Mouse (Mus musculus) MEL (cell line): Measurements from ENCODE around the gene Gstp1. TPM values are rescaled to one million over a fixed set of nuclear protein-coding genes. Genes with fewer than 3 reads are reported as not detected.
A peak's percentile ranks its signal among the peaks of the same experiment; 100 is the strongest.

Experiments
- DNase-seq: peaks from one replicate; pipeline ENCODE4 v3.0.0; 2011; ENCODE audit warnings: low read depth, low spot score
- H3K27ac ChIP-seq: 2 replicates; pipeline ENCODE4 v1.5.1; 2012; ENCODE audit warnings: low read depth, mild to moderate bottlenecking, control low read depth, low read length, moderate library complexity; ENCODE audit not compliant: control insufficient read depth
- H3K27me3 ChIP-seq, 2 experiments: fragments of 150-350 bp in 1 of 2; sonication (generic) in 1 of 2; 2 replicates each; pipeline ENCODE4 v1.6.1; 2012; ENCODE audit warnings: low read length in 2 of 2, mild to moderate bottlenecking in 2 of 2, improper control_type of control experiment in 1 of 2, moderate library complexity in 1 of 2; ENCODE audit not compliant: insufficient read depth in 2 of 2, control insufficient read depth in 1 of 2
- H3K36me3 ChIP-seq, 2 experiments: 2 replicates each; pipeline ENCODE4 v1.6.1; 2012 to 2014; ENCODE audit warnings: low read length in 2 of 2, improper control_type of control experiment in 1 of 2, inconsistent platforms in 1 of 2, mild to moderate bottlenecking in 1 of 2; ENCODE audit not compliant: insufficient read depth in 2 of 2, control insufficient read depth in 1 of 2
- H3K4me1 ChIP-seq, 2 experiments: fragments of 150-350 bp in 1 of 2; sonication (generic) in 1 of 2; 2 replicates each; pipeline ENCODE4 v1.6.1; 2012; ENCODE audit warnings: low read length in 2 of 2, improper control_type of control experiment in 1 of 2, mild to moderate bottlenecking in 1 of 2; ENCODE audit not compliant: insufficient read depth in 2 of 2, control insufficient read depth in 1 of 2
- H3K4me3 ChIP-seq, 2 experiments: fragments of 150-350 bp in 1 of 2; sonication (generic) in 1 of 2; 2 replicates each; pipeline ENCODE4 v1.5.1; 2012; ENCODE audit warnings: low read depth in 2 of 2, low read length in 2 of 2, mild to moderate bottlenecking in 2 of 2, moderate library complexity in 2 of 2, control low read depth in 1 of 2, improper control_type of control experiment in 1 of 2; ENCODE audit not compliant: control insufficient read depth in 1 of 2, insufficient read depth in 1 of 2
- H3K79me2 ChIP-seq: 2 replicates; pipeline ENCODE4 v1.6.1; 2012; ENCODE audit warnings: mild to moderate bottlenecking, low read length, moderate library complexity; ENCODE audit not compliant: control insufficient read depth, poor library complexity, insufficient read depth
- H3K9ac ChIP-seq: 2 replicates; pipeline ENCODE4 v1.6.1; 2012; ENCODE audit warnings: low read depth, mild to moderate bottlenecking, control low read depth, low read length, moderate library complexity; ENCODE audit not compliant: control insufficient read depth, poor library complexity, severe bottlenecking
- H3K9me3 ChIP-seq: fragments of 150-350 bp; sonication (generic); replicated peaks from 2 replicates; pipeline ENCODE4 v1.6.1; 2012; ENCODE audit warnings: mild to moderate bottlenecking, low read length, improper control_type of control experiment, moderate library complexity; ENCODE audit not compliant: insufficient read depth
- CTCF ChIP-seq, 3 experiments: IDR thresholded peaks in 2 of 3; conservative IDR thresholded peaks in 1 of 3; 2 replicates each; pipeline ENCODE4 v1.5.1; 2011 to 2012; ENCODE audit warnings: low read length in 3 of 3, low read depth in 2 of 3, mild to moderate bottlenecking in 2 of 3, improper control_type of control experiment in 1 of 3, inconsistent platforms in 1 of 3, mixed read lengths in 1 of 3, moderate library complexity in 1 of 3; ENCODE audit not compliant: control insufficient read depth in 1 of 3, insufficient read depth in 1 of 3, poor library complexity in 1 of 3, severe bottlenecking in 1 of 3
- E2F4 ChIP-seq: IDR thresholded peaks from 2 replicates; pipeline ENCODE4 v1.6.1; 2011; ENCODE audit warnings: low read depth, low read length, improper control_type of control experiment, borderline replicate concordance
- ETS1 ChIP-seq: IDR thresholded peaks from 2 replicates; pipeline ENCODE4 v1.6.1; 2012; ENCODE audit warnings: low read depth, mild to moderate bottlenecking, inconsistent platforms, low read length, improper control_type of control experiment, moderate library complexity
- GABPA ChIP-seq: IDR thresholded peaks from 2 replicates; pipeline ENCODE4 v1.6.1; 2012; ENCODE audit warnings: low read depth, mild to moderate bottlenecking, inconsistent platforms, low read length, improper control_type of control experiment, moderate library complexity
- GATA1 ChIP-seq: IDR thresholded peaks from 2 replicates; pipeline ENCODE4 v1.6.1; 2011; ENCODE audit warnings: low read depth, low read length, improper control_type of control experiment
- MYC ChIP-seq: IDR thresholded peaks from 2 replicates; pipeline ENCODE4 v1.6.1; 2011; ENCODE audit warnings: low read depth, mild to moderate bottlenecking, low read length, improper control_type of control experiment, moderate library complexity
- NELFE ChIP-seq: IDR thresholded peaks from 2 replicates; pipeline ENCODE4 v1.6.1; 2011; ENCODE audit warnings: low read depth, low read length, improper control_type of control experiment
- POLR2AphosphoS2 ChIP-seq: IDR thresholded peaks from 2 replicates; pipeline ENCODE4 v1.6.1; 2011; ENCODE audit warnings: low read length, improper control_type of control experiment
- POLR2AphosphoS5 ChIP-seq: IDR thresholded peaks from 2 replicates; pipeline ENCODE4 v1.6.1; 2012; ENCODE audit warnings: low read depth, borderline replicate concordance, mild to moderate bottlenecking, inconsistent platforms, low read length, moderate library complexity, mixed read lengths
- RAD21 ChIP-seq: IDR thresholded peaks from 2 replicates; pipeline ENCODE4 v1.6.1; 2011; ENCODE audit warnings: mild to moderate bottlenecking, low read depth, low read length, improper control_type of control experiment
- RCOR1 ChIP-seq: IDR thresholded peaks from 2 replicates; pipeline ENCODE4 v1.6.1; 2012; ENCODE audit warnings: low read depth, mild to moderate bottlenecking, inconsistent platforms, low read length, improper control_type of control experiment
- SMC3 ChIP-seq: IDR thresholded peaks from 2 replicates; pipeline ENCODE4 v1.6.1; 2011; ENCODE audit warnings: low read depth, low read length, improper control_type of control experiment
- TAL1 ChIP-seq: IDR thresholded peaks from 2 replicates; pipeline ENCODE4 v1.6.1; 2012; ENCODE audit warnings: mild to moderate bottlenecking, inconsistent platforms, low read length, moderate library complexity, mixed read lengths
- TBP ChIP-seq: IDR thresholded peaks from 2 replicates; pipeline ENCODE4 v1.8.0; 2011; ENCODE audit warnings: low read depth, low read length, improper control_type of control experiment
- USF2 ChIP-seq, 2 experiments: IDR thresholded peaks; 2 replicates each; pipeline ENCODE4 v1.6.1; 2011 to 2012; ENCODE audit warnings: improper control_type of control experiment in 2 of 2, low read length in 2 of 2, borderline replicate concordance in 1 of 2, inconsistent platforms in 1 of 2, low read depth in 1 of 2, mild to moderate bottlenecking in 1 of 2; ENCODE audit not compliant: insufficient read depth in 1 of 2
- ZKSCAN1 ChIP-seq: IDR thresholded peaks from 2 replicates; pipeline ENCODE4 v1.6.1; 2012; ENCODE audit warnings: low read depth, mild to moderate bottlenecking, inconsistent platforms, low read length, improper control_type of control experiment, moderate library complexity
- ZMIZ1 ChIP-seq: IDR thresholded peaks from 2 replicates; pipeline ENCODE4 v1.6.1; 2012; ENCODE audit warnings: low read depth, mild to moderate bottlenecking, inconsistent platforms, low read length, improper control_type of control experiment, moderate library complexity
- polyA plus RNA-seq, 2 experiments: library from polyadenylated mRNA; stranded (reverse) in 1 of 2; unstranded in 1 of 2; fragments of >175 nt in 1 of 2; fragments of >200 nt in 1 of 2; gene quantifications; 2 replicates each; pipeline versions ENCODE4 v1.2.1 to v1.2.4; 2012; ENCODE audit warnings: low replicate concordance in 2 of 2, low read depth in 1 of 2; ENCODE audit not compliant: insufficient read length in 2 of 2, insufficient read depth in 1 of 2, missing spikeins in 1 of 2
- total RNA-seq: library from RNA; depleted of rRNA; stranded (reverse); fragments of 300-350 nt; gene quantifications from 2 replicates; pipeline ENCODE4 v1.2.3, GENCODE M21; 2012

The Gstp1 gene
- total and polyA plus RNA-seq, 3 experiments = 251 to 369 TPM; not detected in 1

DNA sequence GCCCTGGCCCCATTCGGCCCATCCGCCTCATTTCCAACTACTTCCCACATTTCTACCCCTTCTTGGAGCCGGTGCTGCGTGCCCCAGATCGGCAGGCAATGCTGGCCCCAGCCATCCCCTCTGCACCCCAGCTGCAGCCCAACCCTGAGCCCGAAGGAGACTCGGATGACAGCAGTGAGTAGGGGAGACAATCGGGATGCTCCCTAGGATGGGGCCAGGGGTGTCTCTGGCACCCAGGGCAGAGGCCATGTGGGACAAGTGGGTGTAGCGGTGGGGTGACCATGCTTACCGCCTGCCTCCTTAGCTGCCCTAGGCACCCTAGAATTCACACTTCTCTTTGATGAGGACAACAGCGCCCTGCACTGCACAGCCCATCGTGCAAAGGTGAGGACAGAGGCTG lies 34.1 kb downstream of the Gstp1 start:
- Histone ChIP-seq H3K27ac (no peak overlapping the region), H3K79me2 (peaks cover 1% of the 10 kb centered on the region; the same call in 1 of the 2 replicates), H3K9me3 (no peaks in the 10 kb centered on the region), H3K9ac (no peak overlapping the region), H3K36me3 (peaks cover 2 to 6% of the 10 kb centered on the region in 2 experiments; a peak in 3 of 4 replicates), H3K4me1 (peaks cover 0 to 15% of the 10 kb centered on the region in 2 experiments; a peak in 2 of 4 replicates), H3K27me3 (no peaks in the 10 kb centered on the region), H3K4me3 (no peak overlapping the region)
- DNase-seq = no peak
- no peak for TF ChIP-seq E2F4
- no peak for TF ChIP-seq ZKSCAN1
- no peak for TF ChIP-seq RCOR1
- TF ChIP-seq GATA1 = no peak
- no peak for TF ChIP-seq SMC3
- no peak for TF ChIP-seq TAL1
- TF ChIP-seq MYC = no peak
- TF ChIP-seq CTCF (IDR thresholded peaks at IDR 0.05 in 2 of 3, conservative IDR thresholded peaks at IDR 0.05 in 1 of 3; ENCODE audit: control insufficient read depth in 1 of 3, insufficient read depth in 1 of 3, low read depth in 2 of 3, low read length in 3 of 3, poor library complexity in 1 of 3, severe bottlenecking in 1 of 3) = no peak
- no peak for TF ChIP-seq POLR2AphosphoS2
- TF ChIP-seq GABPA = no peak
- TF ChIP-seq ZMIZ1 = no peak

DNA sequence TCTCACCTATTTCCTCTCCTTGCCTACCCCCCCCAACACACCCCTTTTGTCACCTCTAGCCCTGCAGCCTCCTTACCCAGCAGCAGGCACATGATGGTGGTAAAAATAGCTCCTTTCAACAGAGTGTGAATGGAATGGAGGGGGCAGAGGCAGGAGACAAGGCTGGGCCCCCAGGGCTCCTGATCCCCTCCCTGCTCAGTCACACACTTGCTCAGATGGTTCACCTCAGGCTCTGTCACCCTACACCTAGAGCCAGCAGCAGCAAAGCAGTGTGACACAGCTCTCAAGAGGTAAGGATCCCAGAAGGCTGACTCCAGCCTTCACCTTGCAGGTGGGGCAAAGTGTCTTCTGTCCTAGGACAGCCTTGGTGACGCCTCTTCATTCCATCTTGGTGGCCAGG lies 34.7 kb downstream of the Gstp1 start, which contains the start of gene Doc2g:
Doc2g (plus strand) TSS at position 202 of the 400 bp plus-strand sequence.
- TF ChIP-seq POLR2AphosphoS5 = 0 out of 2 replicates have a peak, but pooled peaks have one; percentile 6
- TF ChIP-seq RCOR1 = no peak
- TF ChIP-seq NELFE = no peak
- TF ChIP-seq TAL1 = no peak
- no peak for TF ChIP-seq TBP
- Histone ChIP-seq H3K27me3 (no peaks in the 10 kb centered on the region), H3K36me3 (peaks cover 2 to 6% of the 10 kb centered on the region in 2 experiments; a peak in 3 of 4 replicates), H3K79me2 (peaks cover 1% of the 10 kb centered on the region; the same call in 1 of the 2 replicates), H3K27ac (no peak within 1 kb of the TSS), H3K9ac (no peak within 1 kb of the TSS), H3K4me3 (no peak within 1 kb of the TSS), H3K9me3 (no peaks in the 10 kb centered on the region), H3K4me1 (peaks cover 0 to 15% of the 10 kb centered on the region in 2 experiments; a peak in 2 of 4 replicates)
- DNase-seq = no peak

DNA sequence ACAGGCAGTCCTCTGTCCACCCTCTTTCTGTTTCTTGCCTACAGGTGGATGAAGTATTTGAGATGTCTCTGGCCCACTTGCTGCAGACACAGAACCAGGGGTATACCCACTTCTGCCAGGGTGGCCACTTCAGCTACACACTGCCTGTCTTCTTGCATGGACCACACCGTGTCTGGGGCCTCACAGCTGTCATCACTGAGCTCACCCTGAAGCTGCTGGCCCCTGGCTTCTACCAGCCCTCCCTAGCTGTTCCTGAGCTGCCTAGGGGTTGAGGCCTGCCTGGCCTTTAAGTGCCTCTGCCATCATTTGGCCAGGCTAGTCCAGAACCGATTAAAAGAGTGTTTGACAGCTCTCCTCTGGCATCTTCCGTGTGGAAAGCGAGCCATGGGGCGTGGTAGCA lies 36.0 kb downstream of the Gstp1 start:
- H3K79me2 ChIP-seq = peaks cover 1% of the 10 kb centered on the region; the same call in 1 of the 2 replicates
- no peak for DNase-seq
- H3K36me3 ChIP-seq = peaks cover 0 to 6% of the 10 kb centered on the region in 2 experiments; a peak in 2 of 4 replicates
- no peak overlapping the region for H3K27ac ChIP-seq
- no peaks in the 10 kb centered on the region for H3K9me3 ChIP-seq
- peaks cover 0 to 15% of the 10 kb centered on the region in 2 experiments; a peak in 2 of 4 replicates for H3K4me1 ChIP-seq
- no peaks in the 10 kb centered on the region for H3K27me3 ChIP-seq
- TF ChIP-seq POLR2AphosphoS2 = no peak
- no peak for TF ChIP-seq ETS1
- no peak for TF ChIP-seq RAD21
- no peak for TF ChIP-seq USF2 (IDR thresholded peaks at IDR 0.05; ENCODE audit: borderline replicate concordance in 1 of 2, insufficient read depth in 1 of 2, low read depth in 1 of 2, low read length in 2 of 2)
- H3K9ac ChIP-seq = peak overlapping the region; percentile 90
- H3K4me3 ChIP-seq = peak overlapping the region; percentile 80
